Mouse (Mus musculus): ENCODE results near the gene Piwil1. TPM values are rescaled to one million over a fixed set of nuclear protein-coding genes. Genes with fewer than 3 reads are reported as not detected.
A peak's percentile ranks its signal among the peaks of the same experiment; 100 is the strongest.
"Not testable (repeated sequence)": the region's sequence is repeated elsewhere in the genome, so short reads cannot be mapped to it uniquely, and the experiment has no call there.

Piwil1 gene
- polyA plus RNA-seq, 1 experiment from 2014 or later = not detected

GRCm38 (mm10) chr5:128711847-128712246 lies 9.5 kb downstream of the Piwil1 start:
- Histone ChIP-seq H3K4me1 (no peaks in the 10 kb centered on the region), H3K4me3 (no peak overlapping the region), H3K36me3 (ENCODE audit: poor library complexity, severe bottlenecking) (no peaks in the 10 kb centered on the region), H3K9me3 (replicated peaks) (no peaks in the 10 kb centered on the region), H3K27ac (no peak overlapping the region), H3K9ac (no peak overlapping the region), H3K27me3 (no peaks in the 10 kb centered on the region), H3K4me2 (no peak overlapping the region)
- 86% methylated on average over 6 of the region's 6 CpGs for WGBS
- no peak for ATAC-seq

- Histone ChIP-seq H3K4me3 (no peak overlapping the region), H3K4me2 (no peak overlapping the region), H3K27me3 (no peaks in the 10 kb centered on the region), H3K27ac (no peak overlapping the region), H3K4me1 (no peaks in the 10 kb centered on the region), H3K9ac (no peak overlapping the region), H3K36me3 (ENCODE audit: poor library complexity, severe bottlenecking) (no peaks in the 10 kb centered on the region), H3K9me3 (replicated peaks) (no peaks in the 10 kb centered on the region)
- ATAC-seq = no peak
- WGBS = 82% methylated on average over 16 of the region's 16 CpGs
Observed at GRCm38 (mm10) chr5:128715171-128715570, 12.8 kb downstream of the Piwil1 start.

GRCm38 (mm10) chr5:128720461-128720860 lies 18.1 kb downstream of the Piwil1 start:
- not testable (repeated sequence) for H3K9ac ChIP-seq; H3K27ac ChIP-seq; H3K4me3 ChIP-seq; H3K4me2 ChIP-seq; H3K27me3 ChIP-seq; H3K36me3 ChIP-seq (ENCODE audit: poor library complexity, severe bottlenecking); H3K9me3 ChIP-seq (replicated peaks); ATAC-seq; H3K4me1 ChIP-seq
- WGBS = 96% methylated on average over 11 of the region's 11 CpGs

GRCm38 (mm10) chr5:128729341-128729740 lies 27.0 kb downstream of the Piwil1 start:
- no peak overlapping the region for H3K4me2 ChIP-seq
- H3K9me3 ChIP-seq (replicated peaks) = no peaks in the 10 kb centered on the region
- no peak overlapping the region for H3K27ac ChIP-seq
- no peak for ATAC-seq
- H3K36me3 ChIP-seq (ENCODE audit: poor library complexity, severe bottlenecking) = no peaks in the 10 kb centered on the region
- no peak overlapping the region for H3K9ac ChIP-seq
- H3K27me3 ChIP-seq = no peaks in the 10 kb centered on the region
- H3K4me3 ChIP-seq = no peak overlapping the region
- 71% methylated on average over 5 of the region's 5 CpGs for WGBS
- no peaks in the 10 kb centered on the region for H3K4me1 ChIP-seq

- H3K9me3 ChIP-seq (replicated peaks) = no peaks in the 10 kb centered on the region
- no peak overlapping the region for H3K4me2 ChIP-seq
- H3K9ac ChIP-seq = no peak overlapping the region
- H3K27me3 ChIP-seq = no peaks in the 10 kb centered on the region
- H3K4me3 ChIP-seq = no peak overlapping the region
- H3K27ac ChIP-seq = no peak overlapping the region
- ATAC-seq = no peak
- no peaks in the 10 kb centered on the region for H3K36me3 ChIP-seq (ENCODE audit: poor library complexity, severe bottlenecking)
- 36% methylated on average over 5 of the region's 5 CpGs for WGBS
- H3K4me1 ChIP-seq = no peaks in the 10 kb centered on the region
Observed at GRCm38 (mm10) chr5:128730634-128731033, 28.3 kb downstream of the Piwil1 start.

GRCm38 (mm10) chr5:128732416-128733014 lies 30.2 kb downstream of the Piwil1 start:
- Histone ChIP-seq H3K4me3 (no peak overlapping the region), H3K27ac (no peak overlapping the region), H3K4me2 (no peak overlapping the region), H3K36me3 (ENCODE audit: poor library complexity, severe bottlenecking) (no peaks in the 10 kb centered on the region), H3K27me3 (no peaks in the 10 kb centered on the region), H3K4me1 (no peaks in the 10 kb centered on the region), H3K9me3 (replicated peaks) (no peaks in the 10 kb centered on the region), H3K9ac (no peak overlapping the region)
- WGBS = 72% methylated on average over 11 of the region's 11 CpGs
- ATAC-seq = no peak

GRCm38 (mm10) chr5:128733955-128734354 lies 31.6 kb downstream of the Piwil1 start:
- Histone ChIP-seq H3K9ac (no peak overlapping the region), H3K9me3 (replicated peaks) (no peaks in the 10 kb centered on the region), H3K4me3 (no peak overlapping the region), H3K27me3 (no peaks in the 10 kb centered on the region), H3K4me1 (peaks cover 1% of the 10 kb centered on the region), H3K27ac (no peak overlapping the region), H3K4me2 (no peak overlapping the region), H3K36me3 (ENCODE audit: poor library complexity, severe bottlenecking) (no peaks in the 10 kb centered on the region)
- ATAC-seq = no peak
- WGBS = 4% methylated on average over 6 of the region's 6 CpGs

- no peaks in the 10 kb centered on the region for H3K36me3 ChIP-seq (ENCODE audit: poor library complexity, severe bottlenecking)
- ATAC-seq = no peak
Observed at GRCm38 (mm10) chr5:128735921-128736320, 33.6 kb downstream of the Piwil1 start.

GRCm38 (mm10) chr5:128739168-128739837 lies 37.0 kb downstream of the Piwil1 start:
- peaks cover 12% of the 10 kb centered on the region for H3K4me1 ChIP-seq
- peaks cover 5% of the 10 kb centered on the region; the same call in 1 of the 2 replicates for H3K27me3 ChIP-seq
- peak overlapping the region; percentile 42 for H3K4me2 ChIP-seq
- H3K9me3 ChIP-seq (replicated peaks) = no peaks in the 10 kb centered on the region
- no peak overlapping the region for H3K4me3 ChIP-seq
- ATAC-seq = 0 out of 2 replicates have a peak, but pooled peaks have one; percentile 21
- no peak overlapping the region; the same call in 1 of the 2 replicates for H3K9ac ChIP-seq
- no peaks in the 10 kb centered on the region for H3K36me3 ChIP-seq (ENCODE audit: poor library complexity, severe bottlenecking)
- no peak overlapping the region for H3K27ac ChIP-seq
- WGBS = 19% methylated on average over 15 of the region's 17 CpGs

More at GRCm38 (mm10) chr5:128735921-128736320, 33.6 kb downstream of the Piwil1 start:
- Histone ChIP-seq H3K4me2 (no peak overlapping the region), H3K27ac (no peak overlapping the region), H3K4me1 (peaks cover 12% of the 10 kb centered on the region), H3K9ac (no peak overlapping the region), H3K27me3 (peaks cover 5% of the 10 kb centered on the region; the same call in 1 of the 2 replicates), H3K4me3 (no peak overlapping the region), H3K9me3 (replicated peaks) (no peaks in the 10 kb centered on the region)
- WGBS = 82% methylated on average over 22 of the region's 22 CpGs

GRCm38 (mm10) chr5:128739838-128740171 lies 37.5 kb downstream of the Piwil1 start:
- H3K4me2 ChIP-seq = peak overlapping the region; percentile 42
- H3K4me1 ChIP-seq = peaks cover 12% of the 10 kb centered on the region
- no peak overlapping the region; the same call in 1 of the 2 replicates for H3K9ac ChIP-seq
- ATAC-seq = no peak
- H3K4me3 ChIP-seq = no peak overlapping the region
- peaks cover 5% of the 10 kb centered on the region; the same call in 1 of the 2 replicates for H3K27me3 ChIP-seq
- WGBS = 18% methylated on average over 8 of the region's 8 CpGs
- no peaks in the 10 kb centered on the region for H3K36me3 ChIP-seq (ENCODE audit: poor library complexity, severe bottlenecking)
- no peaks in the 10 kb centered on the region for H3K9me3 ChIP-seq (replicated peaks)
- no peak overlapping the region for H3K27ac ChIP-seq

GRCm38 (mm10) chr5:128744351-128744750 lies 42.0 kb downstream of the Piwil1 start:
- 89% methylated on average over 6 of the region's 6 CpGs for WGBS
- peaks cover 7% of the 10 kb centered on the region; the same call in 1 of the 2 replicates for H3K4me1 ChIP-seq
- H3K4me3 ChIP-seq = no peak overlapping the region
- no peaks in the 10 kb centered on the region for H3K9me3 ChIP-seq (replicated peaks)
- H3K36me3 ChIP-seq (ENCODE audit: poor library complexity, severe bottlenecking) = no peaks in the 10 kb centered on the region
- H3K9ac ChIP-seq = no peak overlapping the region
- H3K4me2 ChIP-seq = no peak overlapping the region
- ATAC-seq = no peak
- 0 out of 2 replicates have a peak, but pooled peaks cover 10% of the 10 kb centered on the region for H3K27me3 ChIP-seq
- H3K27ac ChIP-seq = no peak overlapping the region

GRCm38 (mm10) chr5:128745206-128745605 lies 42.9 kb downstream of the Piwil1 start:
- no peak overlapping the region for H3K27ac ChIP-seq
- H3K4me3 ChIP-seq = no peak overlapping the region
- H3K27me3 ChIP-seq = 0 out of 2 replicates have a peak, but pooled peaks cover 5% of the 10 kb centered on the region
- no peak overlapping the region for H3K9ac ChIP-seq
- no peaks in the 10 kb centered on the region for H3K9me3 ChIP-seq (replicated peaks)
- no peaks in the 10 kb centered on the region for H3K4me1 ChIP-seq
- WGBS = 85% methylated on average over 9 of the region's 9 CpGs
- no peaks in the 10 kb centered on the region for H3K36me3 ChIP-seq (ENCODE audit: poor library complexity, severe bottlenecking)
- no peak overlapping the region for H3K4me2 ChIP-seq
- no peak for ATAC-seq

Measured in forebrain, embryonic 13.5 days (tissue).